Mouse (Mus musculus): ENCODE data around the gene Klhl11.

GRCm38 (mm10) chr11:100472197-100472934 lies at the start of gene Klhl11:
- TF ChIP-seq CTCF (IDR thresholded peaks at IDR 0.05; ENCODE audit: borderline replicate concordance, control insufficient read depth, extremely low read depth, insufficient read depth, low read length, poor library complexity) (peak; percentile 86), POLR2A (IDR thresholded peaks at IDR 0.05; ENCODE audit: control insufficient read depth, extremely low read depth, insufficient read depth, low read length, poor library complexity) (peak; percentile 95)
